Mouse (Mus musculus) MEL (cell line): ENCODE measurements around the gene Eif3j1. TPM values are rescaled to one million over a fixed set of nuclear protein-coding genes. Genes with fewer than 3 reads are reported as not detected.

Experiments used
- DNase-seq: peaks from one replicate; pipeline ENCODE4 v3.0.0; 2011; ENCODE audit warnings: low read depth, low spot score
- H3K27ac ChIP-seq: 2 replicates; pipeline ENCODE4 v1.5.1; 2012; ENCODE audit warnings: low read depth, mild to moderate bottlenecking, control low read depth, low read length, moderate library complexity; ENCODE audit not compliant: control insufficient read depth
- H3K27me3 ChIP-seq, 2 experiments: fragments of 150-350 bp in 1 of 2; sonication (generic) in 1 of 2; 2 replicates each; pipeline ENCODE4 v1.6.1; 2012; ENCODE audit warnings: low read length in 2 of 2, mild to moderate bottlenecking in 2 of 2, improper control_type of control experiment in 1 of 2, moderate library complexity in 1 of 2; ENCODE audit not compliant: insufficient read depth in 2 of 2, control insufficient read depth in 1 of 2
- H3K36me3 ChIP-seq, 2 experiments: 2 replicates each; pipeline ENCODE4 v1.6.1; 2012 to 2014; ENCODE audit warnings: low read length in 2 of 2, improper control_type of control experiment in 1 of 2, inconsistent platforms in 1 of 2, mild to moderate bottlenecking in 1 of 2; ENCODE audit not compliant: insufficient read depth in 2 of 2, control insufficient read depth in 1 of 2
- H3K4me1 ChIP-seq, 2 experiments: fragments of 150-350 bp in 1 of 2; sonication (generic) in 1 of 2; 2 replicates each; pipeline ENCODE4 v1.6.1; 2012; ENCODE audit warnings: low read length in 2 of 2, improper control_type of control experiment in 1 of 2, mild to moderate bottlenecking in 1 of 2; ENCODE audit not compliant: insufficient read depth in 2 of 2, control insufficient read depth in 1 of 2
- H3K4me3 ChIP-seq, 2 experiments: fragments of 150-350 bp in 1 of 2; sonication (generic) in 1 of 2; 2 replicates each; pipeline ENCODE4 v1.5.1; 2012; ENCODE audit warnings: low read depth in 2 of 2, low read length in 2 of 2, mild to moderate bottlenecking in 2 of 2, moderate library complexity in 2 of 2, control low read depth in 1 of 2, improper control_type of control experiment in 1 of 2; ENCODE audit not compliant: control insufficient read depth in 1 of 2, insufficient read depth in 1 of 2
- H3K79me2 ChIP-seq: 2 replicates; pipeline ENCODE4 v1.6.1; 2012; ENCODE audit warnings: mild to moderate bottlenecking, low read length, moderate library complexity; ENCODE audit not compliant: control insufficient read depth, poor library complexity, insufficient read depth
- H3K9ac ChIP-seq: 2 replicates; pipeline ENCODE4 v1.6.1; 2012; ENCODE audit warnings: low read depth, mild to moderate bottlenecking, control low read depth, low read length, moderate library complexity; ENCODE audit not compliant: control insufficient read depth, poor library complexity, severe bottlenecking
- H3K9me3 ChIP-seq: fragments of 150-350 bp; sonication (generic); replicated peaks from 2 replicates; pipeline ENCODE4 v1.6.1; 2012; ENCODE audit warnings: mild to moderate bottlenecking, low read length, improper control_type of control experiment, moderate library complexity; ENCODE audit not compliant: insufficient read depth
- CHD2 ChIP-seq: IDR thresholded peaks from 2 replicates; pipeline ENCODE4 v1.6.1; 2011; ENCODE audit warnings: low read length, improper control_type of control experiment
- CTCF ChIP-seq, 3 experiments: IDR thresholded peaks in 2 of 3; conservative IDR thresholded peaks in 1 of 3; 2 replicates each; pipeline ENCODE4 v1.5.1; 2011 to 2012; ENCODE audit warnings: low read length in 3 of 3, low read depth in 2 of 3, mild to moderate bottlenecking in 2 of 3, improper control_type of control experiment in 1 of 3, inconsistent platforms in 1 of 3, mixed read lengths in 1 of 3, moderate library complexity in 1 of 3; ENCODE audit not compliant: control insufficient read depth in 1 of 3, insufficient read depth in 1 of 3, poor library complexity in 1 of 3, severe bottlenecking in 1 of 3
- E2F4 ChIP-seq: IDR thresholded peaks from 2 replicates; pipeline ENCODE4 v1.6.1; 2011; ENCODE audit warnings: low read depth, low read length, improper control_type of control experiment, borderline replicate concordance
- EP300 ChIP-seq, 2 experiments: IDR thresholded peaks; 2 replicates each; pipeline ENCODE4 v1.6.1; 2011; ENCODE audit warnings: improper control_type of control experiment in 2 of 2, low read length in 2 of 2, low read depth in 1 of 2, mild to moderate bottlenecking in 1 of 2
- ETS1 ChIP-seq: IDR thresholded peaks from 2 replicates; pipeline ENCODE4 v1.6.1; 2012; ENCODE audit warnings: low read depth, mild to moderate bottlenecking, inconsistent platforms, low read length, improper control_type of control experiment, moderate library complexity
- GATA1 ChIP-seq: IDR thresholded peaks from 2 replicates; pipeline ENCODE4 v1.6.1; 2011; ENCODE audit warnings: low read depth, low read length, improper control_type of control experiment
- HCFC1 ChIP-seq: IDR thresholded peaks from 2 replicates; pipeline ENCODE4 v1.6.1; 2012; ENCODE audit warnings: low read depth, mild to moderate bottlenecking, inconsistent platforms, low read length, improper control_type of control experiment, moderate library complexity
- KAT2A ChIP-seq: conservative IDR thresholded peaks from 2 replicates; pipeline ENCODE4 v1.6.1; 2012; ENCODE audit warnings: low read depth, low read length, improper control_type of control experiment, inconsistent platforms
- MAFK ChIP-seq: IDR thresholded peaks from 2 replicates; pipeline ENCODE4 v1.6.1; 2011; ENCODE audit warnings: low read depth, mild to moderate bottlenecking, low read length, improper control_type of control experiment, borderline replicate concordance
- MAX ChIP-seq: IDR thresholded peaks from 2 replicates; pipeline ENCODE4 v1.6.1; 2011; ENCODE audit warnings: low read length, improper control_type of control experiment
- MEF2A ChIP-seq: IDR thresholded peaks from 2 replicates; pipeline ENCODE4 v1.6.1; 2014; ENCODE audit warnings: low read depth, mild to moderate bottlenecking, inconsistent platforms, low read length, improper control_type of control experiment; ENCODE audit not compliant: poor library complexity, insufficient replicate concordance, severe bottlenecking; ENCODE audit errors: extremely low read depth
- MXI1 ChIP-seq: IDR thresholded peaks from 2 replicates; pipeline ENCODE4 v1.6.1; 2011; ENCODE audit warnings: mild to moderate bottlenecking, low read depth, low read length, improper control_type of control experiment
- MYC ChIP-seq: IDR thresholded peaks from 2 replicates; pipeline ENCODE4 v1.6.1; 2011; ENCODE audit warnings: low read depth, mild to moderate bottlenecking, low read length, improper control_type of control experiment, moderate library complexity
- NELFE ChIP-seq: IDR thresholded peaks from 2 replicates; pipeline ENCODE4 v1.6.1; 2011; ENCODE audit warnings: low read depth, low read length, improper control_type of control experiment
- POLR2AphosphoS2 ChIP-seq: IDR thresholded peaks from 2 replicates; pipeline ENCODE4 v1.6.1; 2011; ENCODE audit warnings: low read length, improper control_type of control experiment
- RCOR1 ChIP-seq: IDR thresholded peaks from 2 replicates; pipeline ENCODE4 v1.6.1; 2012; ENCODE audit warnings: low read depth, mild to moderate bottlenecking, inconsistent platforms, low read length, improper control_type of control experiment
- SIN3A ChIP-seq: IDR thresholded peaks from 2 replicates; pipeline ENCODE4 v1.6.1; 2012; ENCODE audit warnings: low read length, improper control_type of control experiment, inconsistent platforms
- TAL1 ChIP-seq: IDR thresholded peaks from 2 replicates; pipeline ENCODE4 v1.6.1; 2012; ENCODE audit warnings: mild to moderate bottlenecking, inconsistent platforms, low read length, moderate library complexity, mixed read lengths
- TCF12 ChIP-seq: IDR thresholded peaks from 2 replicates; pipeline ENCODE4 v1.6.1; 2014; ENCODE audit warnings: low read depth, mild to moderate bottlenecking, inconsistent platforms, low read length, improper control_type of control experiment, moderate library complexity
- UBTF ChIP-seq: IDR thresholded peaks from 2 replicates; pipeline ENCODE4 v1.6.1; 2012; ENCODE audit warnings: low read depth, mild to moderate bottlenecking, inconsistent platforms, low read length, improper control_type of control experiment, moderate library complexity, borderline replicate concordance; ENCODE audit not compliant: insufficient read depth
- ZC3H11A ChIP-seq: IDR thresholded peaks from 2 replicates; pipeline ENCODE4 v1.6.1; 2012; ENCODE audit warnings: low read depth, mild to moderate bottlenecking, inconsistent platforms, low read length, improper control_type of control experiment
- ZNF384 ChIP-seq: IDR thresholded peaks from 2 replicates; pipeline ENCODE4 v1.6.1; 2012; ENCODE audit warnings: low read depth, mild to moderate bottlenecking, inconsistent platforms, low read length, improper control_type of control experiment
- polyA plus RNA-seq, 2 experiments: library from polyadenylated mRNA; stranded (reverse) in 1 of 2; unstranded in 1 of 2; fragments of >175 nt in 1 of 2; fragments of >200 nt in 1 of 2; gene quantifications; 2 replicates each; pipeline versions ENCODE4 v1.2.1 to v1.2.4; 2012; ENCODE audit warnings: low replicate concordance in 2 of 2, low read depth in 1 of 2; ENCODE audit not compliant: insufficient read length in 2 of 2, insufficient read depth in 1 of 2, missing spikeins in 1 of 2
- total RNA-seq: library from RNA; depleted of rRNA; stranded (reverse); fragments of 300-350 nt; gene quantifications from 2 replicates; pipeline ENCODE4 v1.2.3, GENCODE M21; 2012

The Eif3j1 gene
- total and polyA plus RNA-seq, 3 experiments = 8.5 to 12.5 TPM; not detected in 1

DNA sequence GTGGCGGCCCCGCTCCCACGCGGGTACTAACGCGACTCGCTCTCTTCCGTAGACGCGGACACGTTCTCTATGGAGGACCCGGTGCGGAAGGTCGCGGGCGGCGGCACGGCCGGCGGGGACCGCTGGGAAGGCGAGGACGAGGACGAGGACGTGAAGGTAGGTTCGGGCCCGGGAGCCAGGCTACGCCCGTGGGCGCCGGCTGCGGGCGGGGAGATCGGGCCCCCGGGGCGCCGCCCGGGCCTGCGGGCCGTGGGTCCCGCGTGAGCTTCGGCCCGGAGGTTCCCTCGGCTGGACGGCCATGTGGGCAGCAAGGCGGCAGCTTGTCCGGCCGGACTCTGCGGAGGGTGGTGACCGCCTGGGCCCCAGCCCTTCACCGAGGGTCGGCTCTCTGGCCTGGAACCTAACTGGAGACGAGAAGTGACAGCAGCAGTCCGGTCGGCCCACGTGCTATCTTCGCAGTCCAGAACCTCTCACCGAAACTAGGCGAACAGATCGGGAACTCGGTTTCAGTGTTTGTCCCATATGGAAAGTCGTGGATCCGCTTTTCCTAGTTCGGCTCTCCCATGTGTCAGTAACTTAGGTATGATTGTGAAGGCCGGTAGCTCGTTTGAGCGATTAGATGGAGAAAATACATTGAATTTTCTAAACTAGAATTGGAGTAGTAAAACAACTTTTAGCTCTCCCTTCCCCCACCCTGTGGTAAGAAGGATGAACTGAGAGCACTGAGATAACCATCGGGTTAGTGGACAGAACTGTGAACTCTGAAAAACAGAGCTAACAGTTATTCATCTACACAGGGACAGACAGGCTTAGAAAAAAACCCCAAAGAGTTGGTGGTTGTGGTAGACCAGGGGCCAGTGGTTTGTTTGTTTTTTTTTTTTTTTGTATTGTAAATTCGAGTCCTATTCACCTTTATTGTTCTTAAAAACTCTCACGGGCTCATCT lies 682 bp downstream of the Eif3j1 start:
- Histone ChIP-seq H3K4me1 (peaks cover 0 to 7% of the 10 kb centered on the region in 2 experiments; a peak in 1 of 4 replicates), H3K9ac (peak overlapping the region; percentile 75)
- TF ChIP-seq EP300 (IDR thresholded peaks at IDR 0.05; ENCODE audit: low read depth in 1 of 2, low read length in 2 of 2) (0 out of 4 replicates have a peak, but pooled peaks of 1 of the 2 experiments have one; percentile 16), MXI1 (peak; percentile 96), GATA1 (peak; percentile 13; the same call in 1 of the 2 replicates), NELFE (peak; percentile 23; the same call in 1 of the 2 replicates), POLR2AphosphoS2 (no peak), UBTF (no peak), MAX (peak; percentile 81), ZNF384 (peak; percentile 54), KAT2A (0 out of 2 replicates have a peak, but pooled peaks have one; percentile 18), MYC (peak; percentile 85), SIN3A (peak; percentile 55)
- TF ChIP-seq, all 39 proteins: peak for 9
- Histone ChIP-seq H3K79me2 (peaks cover 38% of the 10 kb centered on the region), H3K9me3 (no peaks in the 10 kb centered on the region), H3K27ac (peak overlapping the region; percentile 25), H3K36me3 (peaks cover 5 to 27% of the 10 kb centered on the region in 2 experiments; a peak in 3 of 4 replicates), H3K27me3 (no peaks in the 10 kb centered on the region), H3K4me3 (peak overlapping the region; percentile 69 to 98)
- DNase-seq = peak; percentile 61

DNA sequence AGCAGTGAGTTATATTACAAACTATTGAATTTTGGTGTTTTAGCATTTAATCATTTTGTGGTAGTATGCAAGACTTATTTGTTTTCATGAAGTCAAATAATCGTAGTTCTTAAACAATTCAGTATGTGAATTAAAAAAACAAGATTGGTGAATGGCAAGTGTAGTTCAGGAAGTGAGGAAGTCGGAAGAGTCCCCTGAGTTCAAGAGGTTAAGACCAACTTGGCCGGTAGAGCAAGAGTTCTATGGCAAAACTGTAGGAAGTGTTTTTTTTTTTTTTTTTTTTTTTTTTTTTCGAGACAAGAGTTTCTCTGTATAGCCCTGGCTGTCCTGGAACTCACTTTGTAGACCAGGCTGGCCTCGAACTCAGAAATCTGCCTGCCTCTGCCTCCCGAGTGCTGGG lies 3.6 kb downstream of the Eif3j1 start:
- no peak for TF ChIP-seq NELFE
- Histone ChIP-seq H3K36me3 (peaks cover 19 to 53% of the 10 kb centered on the region in 2 experiments), H3K4me3 (no peak overlapping the region), H3K27me3 (no peaks in the 10 kb centered on the region), H3K79me2 (peaks cover 55% of the 10 kb centered on the region), H3K4me1 (peaks cover 17 to 18% of the 10 kb centered on the region in 2 experiments), H3K9ac (no peak overlapping the region), H3K9me3 (no peaks in the 10 kb centered on the region), H3K27ac (no peak overlapping the region)
- DNase-seq = no peak

DNA sequence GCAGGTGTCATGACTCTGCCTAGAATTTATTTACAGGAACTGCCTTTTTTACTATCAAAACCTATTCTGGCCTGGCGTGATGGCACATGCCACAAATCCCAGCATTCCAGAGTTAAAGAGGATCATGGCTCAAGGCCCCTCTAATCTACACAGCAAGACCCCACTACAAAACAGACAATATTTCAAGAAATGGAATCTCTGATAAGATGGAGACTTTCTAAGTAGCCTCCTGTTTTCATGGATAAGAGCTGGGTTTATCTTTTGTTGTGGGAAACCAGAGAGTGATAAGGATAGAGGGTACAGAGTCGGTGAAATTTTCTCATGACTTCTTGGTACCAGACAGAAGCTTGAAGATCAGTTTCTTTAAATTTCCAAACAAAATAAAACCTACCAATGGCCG lies 7.7 kb downstream of the Eif3j1 start:
- no peak overlapping the region for H3K27ac ChIP-seq
- no peak overlapping the region for H3K4me3 ChIP-seq
- no peaks in the 10 kb centered on the region for H3K27me3 ChIP-seq
- peaks cover 12 to 20% of the 10 kb centered on the region in 2 experiments for H3K4me1 ChIP-seq
- peaks cover 45 to 53% of the 10 kb centered on the region in 2 experiments for H3K36me3 ChIP-seq
- peaks cover 44% of the 10 kb centered on the region for H3K79me2 ChIP-seq
- no peak overlapping the region for H3K9ac ChIP-seq
- H3K9me3 ChIP-seq = no peaks in the 10 kb centered on the region
- peak; percentile 36 for DNase-seq
- TF ChIP-seq TCF12 = peak; percentile 96
- TF ChIP-seq CTCF (IDR thresholded peaks at IDR 0.05 in 2 of 3, conservative IDR thresholded peaks at IDR 0.05 in 1 of 3; ENCODE audit: control insufficient read depth in 1 of 3, insufficient read depth in 1 of 3, low read depth in 2 of 3, low read length in 3 of 3, poor library complexity in 1 of 3, severe bottlenecking in 1 of 3) = no peak
- no peak for TF ChIP-seq E2F4
- 0 out of 2 replicates have a peak, but pooled peaks have one; percentile 0 for TF ChIP-seq ZC3H11A
- 0 out of 2 replicates have a peak, but pooled peaks have one; percentile 17 for TF ChIP-seq MEF2A
- TF ChIP-seq KAT2A = 0 out of 2 replicates have a peak, but pooled peaks have one; percentile 30
- peak; percentile 54 for TF ChIP-seq TAL1
- TF ChIP-seq MXI1 = peak; percentile 63; the same call in 1 of the 2 replicates
- TF ChIP-seq HCFC1 = no peak
- peak; percentile 75; the same call in 1 of the 2 replicates for TF ChIP-seq MAFK
- peak; percentile 80 for TF ChIP-seq ETS1
- TF ChIP-seq GATA1 = peak; percentile 97
- TF ChIP-seq RCOR1 = peak; percentile 93
- TF ChIP-seq CHD2 = no peak
- TF ChIP-seq EP300 (IDR thresholded peaks at IDR 0.05; ENCODE audit: low read depth in 1 of 2, low read length in 2 of 2) = peak; percentile 91 to 93
